Mouse (Mus musculus) limb, embryonic 14.5 days (tissue): ENCODE data around the gene Hist2h3c1. TPM values are rescaled to one million over a fixed set of nuclear protein-coding genes. Genes with fewer than 3 reads are reported as not detected.

Experiments used
- ATAC-seq: fragments of 200-750 bp; cut with Nextera tagmentation; 2 replicates; pipeline ENCODE4 v1.8.0; 2017; ENCODE audit warnings: low read depth, moderate number of reproducible peaks, moderate TSS enrichment; ENCODE audit not compliant: low FRiP score
- DNase-seq: peaks from one replicate; pipeline ENCODE4 v3.0.0-alpha.2; 2015; ENCODE audit warnings: low spot score
- H3K27ac ChIP-seq: fragments of 300-500 bp; sonication (generic); replicated peaks from 2 replicates; pipeline ENCODE4 v1.5.1; 2014; ENCODE audit warnings: low read depth, mild to moderate bottlenecking, low read length, moderate library complexity, mixed read lengths
- H3K27me3 ChIP-seq: fragments of 300-500 bp; sonication (generic); 2 replicates; pipeline ENCODE4 v1.6.1; 2014; ENCODE audit warnings: low read length, mixed read lengths; ENCODE audit not compliant: control insufficient read depth, insufficient read depth
- H3K36me3 ChIP-seq: fragments of 300-500 bp; sonication (generic); 2 replicates; pipeline ENCODE4 v1.6.1; 2014; ENCODE audit warnings: mild to moderate bottlenecking, low read length, moderate library complexity, mixed read lengths; ENCODE audit not compliant: control insufficient read depth, insufficient read depth
- H3K4me1 ChIP-seq: fragments of 300-500 bp; sonication (generic); 2 replicates; pipeline ENCODE4 v1.6.1; 2014; ENCODE audit warnings: antibody characterized with exemption, low read length, mixed read lengths; ENCODE audit not compliant: control insufficient read depth, insufficient read depth
- H3K4me2 ChIP-seq: fragments of 300-500 bp; sonication (generic); replicated peaks from 2 replicates; pipeline ENCODE4 v1.6.1; 2014; ENCODE audit warnings: low read depth, mild to moderate bottlenecking, low read length, moderate library complexity; ENCODE audit not compliant: severe bottlenecking
- H3K4me3 ChIP-seq: fragments of 300-500 bp; sonication (generic); replicated peaks from 2 replicates; pipeline ENCODE4 v1.5.1; 2014; ENCODE audit warnings: low read length
- H3K9ac ChIP-seq: fragments of 300-500 bp; sonication (generic); 2 replicates; pipeline ENCODE4 v1.6.1; 2014; ENCODE audit warnings: mild to moderate bottlenecking, low read depth, low read length, moderate library complexity; ENCODE audit not compliant: severe bottlenecking
- H3K9me3 ChIP-seq: fragments of 300-500 bp; sonication (generic); 2 replicates; pipeline ENCODE4 v1.6.1; 2016; ENCODE audit warnings: low read length; ENCODE audit not compliant: control insufficient read depth
- POLR2A ChIP-seq: fragments of 200-500 bp; IDR thresholded peaks from 2 replicates; pipeline ENCODE4 v1.8.0; 2012; ENCODE audit warnings: inconsistent platforms, mild to moderate bottlenecking, moderate library complexity, borderline replicate concordance; ENCODE audit not compliant: insufficient read depth, insufficient read length; ENCODE audit errors: extremely low read depth
- WGBS: fragments of 180-500 bp; shearing (Covaris S2); extraction: QIAGEN DNeasy Blood & Tissue Kit; methylation state at CpG from one replicate; pipeline ENCODE4 v1.1.7; 2014; 5-methylcytosine and 5-hydroxymethylcytosine counted together
- polyA plus RNA-seq, 2 experiments: library from polyadenylated mRNA; depleted of rRNA in 1 of 2; stranded (reverse) in 1 of 2; unstranded in 1 of 2; fragments of >200 nt; fragmentation: Nextera tagmentation in 1 of 2; extraction: Ambion mirVana in 1 of 2; gene quantifications; 2 replicates each; pipeline versions ENCODE4 v1.2.1 to v1.2.3; 2012 to 2014

Gene Hist2h3c1
- polyA plus RNA-seq, 2 experiments = 0.66 TPM; not detected in 1

DNA sequence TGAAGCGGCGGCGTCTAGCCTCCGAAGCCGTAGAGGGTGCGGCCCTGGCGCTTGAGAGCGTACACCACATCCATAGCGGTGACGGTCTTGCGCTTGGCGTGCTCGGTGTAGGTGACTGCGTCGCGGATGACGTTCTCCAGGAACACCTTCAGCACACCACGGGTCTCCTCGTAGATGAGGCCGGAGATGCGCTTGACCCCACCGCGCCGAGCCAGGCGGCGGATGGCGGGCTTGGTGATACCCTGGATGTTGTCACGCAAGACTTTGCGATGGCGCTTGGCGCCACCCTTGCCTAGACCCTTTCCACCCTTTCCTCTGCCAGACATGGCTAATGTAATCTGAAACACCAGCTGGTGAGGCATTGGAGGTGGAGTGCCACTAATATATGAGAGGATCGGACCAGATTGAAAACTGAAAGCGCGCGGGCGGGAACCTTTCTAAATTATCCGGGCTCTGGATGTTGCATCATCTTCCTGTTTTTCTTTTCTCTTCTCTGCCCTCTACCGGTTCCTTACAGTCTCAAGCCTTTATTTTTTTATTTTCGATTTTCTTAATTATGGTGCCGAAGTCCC is 16.6 kb downstream of the Hist2h3c1 start, which contains the start of gene Hist2h4:
Gene Hist2h4, minus strand, starts transcription at position 333 of the 572 bp plus-strand sequence.
- WGBS = under 1% methylated on average over 40 of the region's 40 CpGs
- ATAC-seq = peak; percentile 90
- peak within 1 kb of the TSS; percentile 60 for H3K4me3 ChIP-seq

GRCm38 (mm10) chr3:96263558-96264403 is 17.3 kb downstream of the Hist2h3c1 start:
- Histone ChIP-seq H3K4me2 (peak overlapping the region; percentile 78), H3K9ac (peak overlapping the region; percentile 75), H3K36me3 (no peaks in the 10 kb centered on the region), H3K9me3 (no peaks in the 10 kb centered on the region), H3K27me3 (no peaks in the 10 kb centered on the region), H3K4me3 (peak overlapping the region; percentile 60), H3K4me1 (peaks cover 17% of the 10 kb centered on the region), H3K27ac (peak overlapping the region; percentile 98)
- ATAC-seq = peak; percentile 27; the same call in 1 of the 2 replicates
- no peak for TF ChIP-seq POLR2A
- DNase-seq = peak; percentile 62
- WGBS = 9% methylated on average over 27 of the region's 27 CpGs

More for the DNA sequence above, 16.6 kb downstream of the Hist2h3c1 start, which contains the start of gene Hist2h4:
- Histone ChIP-seq H3K9me3 (no peaks in the 10 kb centered on the region), H3K27me3 (no peaks in the 10 kb centered on the region), H3K4me1 (peaks cover 17% of the 10 kb centered on the region), H3K36me3 (no peaks in the 10 kb centered on the region), H3K9ac (peak within 1 kb of the TSS; percentile 75), H3K4me2 (peak within 1 kb of the TSS; percentile 78), H3K27ac (peak within 1 kb of the TSS; percentile 98)
- peak; percentile 99; the same call in 1 of the 2 replicates for TF ChIP-seq POLR2A
- DNase-seq = peak; percentile 99

DNA sequence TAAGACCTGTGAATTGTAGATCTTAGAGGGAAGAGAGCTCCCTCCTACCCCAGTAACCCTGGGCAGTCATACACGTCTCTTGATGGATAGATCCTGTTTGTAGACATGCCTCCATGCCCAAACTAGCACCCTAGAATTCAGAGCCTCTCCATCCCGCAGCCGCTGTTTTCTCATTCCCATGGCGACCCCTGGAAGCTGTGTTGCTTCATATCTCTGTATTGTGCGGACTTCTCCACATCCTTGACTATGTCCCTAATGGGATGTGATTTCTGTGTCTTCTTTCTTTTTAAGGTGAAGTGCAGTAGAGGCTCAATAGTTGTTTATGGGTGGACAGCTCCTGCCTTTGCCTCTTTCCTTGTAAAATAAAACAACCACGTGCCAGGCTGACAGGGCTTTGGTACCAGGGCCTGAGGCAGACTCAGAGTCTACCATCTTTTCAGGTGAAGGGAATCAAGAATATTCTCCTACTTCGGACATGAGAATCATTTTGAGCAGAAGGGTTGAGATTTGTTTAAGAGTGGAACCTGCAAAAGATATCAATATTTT is 18.0 kb downstream of the Hist2h3c1 start:
- Histone ChIP-seq H3K4me2 (peak overlapping the region; percentile 78), H3K27ac (peak overlapping the region; percentile 98), H3K9me3 (no peaks in the 10 kb centered on the region), H3K36me3 (no peaks in the 10 kb centered on the region), H3K4me3 (peak overlapping the region; percentile 60; the same call in 1 of the 2 replicates), H3K9ac (no peak overlapping the region), H3K27me3 (no peaks in the 10 kb centered on the region), H3K4me1 (peaks cover 17% of the 10 kb centered on the region)
- DNase-seq (no peak), ATAC-seq (no peak)
- 71% methylated on average over 7 of the region's 7 CpGs for WGBS
- no peak for TF ChIP-seq POLR2A

- TF ChIP-seq POLR2A = no peak
- no peak overlapping the region for H3K27ac ChIP-seq
- no peak for ATAC-seq
- H3K36me3 ChIP-seq = no peaks in the 10 kb centered on the region
- no peak overlapping the region for H3K4me2 ChIP-seq
- H3K9ac ChIP-seq = no peak overlapping the region
- DNase-seq = no peak
- H3K4me3 ChIP-seq = no peak overlapping the region
- peaks cover 17% of the 10 kb centered on the region for H3K4me1 ChIP-seq
- no peaks in the 10 kb centered on the region for H3K9me3 ChIP-seq
- 89% methylated on average over 8 of the region's 8 CpGs for WGBS
- no peaks in the 10 kb centered on the region for H3K27me3 ChIP-seq
Measured at GRCm38 (mm10) chr3:96266132-96266710, 19.7 kb downstream of the Hist2h3c1 start.

DNA sequence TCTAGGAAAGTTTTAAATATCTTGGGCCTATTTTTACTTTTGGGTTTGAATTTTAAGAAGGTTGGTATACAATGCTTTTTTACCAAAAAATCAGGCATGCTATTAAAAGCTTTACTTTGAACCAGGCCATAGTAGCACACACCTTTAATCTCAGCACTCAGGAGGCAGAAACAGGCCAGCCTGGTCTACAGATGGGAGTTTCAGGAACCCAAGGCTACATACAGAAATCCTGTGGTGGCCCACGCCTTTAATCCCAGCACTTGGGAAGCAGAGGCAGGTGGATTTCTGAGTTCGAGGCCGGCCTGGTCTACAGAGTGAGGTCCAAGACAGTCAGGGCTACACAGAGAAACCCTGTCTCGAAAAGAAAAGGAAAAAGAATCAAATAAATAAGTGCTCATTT is 21.1 kb downstream of the Hist2h3c1 start:
- no peaks in the 10 kb centered on the region for H3K36me3 ChIP-seq
- no peak overlapping the region for H3K4me3 ChIP-seq
- peaks cover 8% of the 10 kb centered on the region for H3K4me1 ChIP-seq
- ATAC-seq (no peak), DNase-seq (no peak)
- H3K27me3 ChIP-seq = no peaks in the 10 kb centered on the region
- H3K9ac ChIP-seq = no peak overlapping the region
- 85% methylated on average over 4 of the region's 4 CpGs for WGBS
- peak overlapping the region; percentile 44; the same call in 1 of the 2 replicates for H3K4me2 ChIP-seq
- H3K9me3 ChIP-seq = no peaks in the 10 kb centered on the region
- TF ChIP-seq POLR2A = no peak
- H3K27ac ChIP-seq = peak overlapping the region; percentile 89
